Mouse (Mus musculus) limb, embryonic 11.5 days (tissue): ENCODE data around the gene Tmem207. TPM values are rescaled to one million over a fixed set of nuclear protein-coding genes. Genes with fewer than 3 reads are reported as not detected.
"Not testable (repeated sequence)": the region's sequence is repeated elsewhere in the genome, so short reads cannot be mapped to it uniquely, and the experiment has no call there.

Experiments used
- ATAC-seq: fragments of 200-750 bp; cut with Nextera tagmentation; 2 replicates; pipeline ENCODE4 v1.8.0; 2017; ENCODE audit warnings: low read depth; ENCODE audit not compliant: insufficient number of reproducible peaks, low FRiP score, low TSS enrichment
- DNase-seq: peaks from one replicate; pipeline ENCODE4 v3.0.0-alpha.2; 2015; ENCODE audit warnings: low spot score
- H3K27ac ChIP-seq: fragments of 300-500 bp; sonication (generic); replicated peaks from 2 replicates; pipeline ENCODE4 v1.5.1; 2014; ENCODE audit warnings: low read depth, mild to moderate bottlenecking, low read length
- H3K27me3 ChIP-seq: fragments of 300-500 bp; sonication (generic); 2 replicates; pipeline ENCODE4 v1.6.1; 2014; ENCODE audit warnings: mild to moderate bottlenecking, low read length, mixed read lengths; ENCODE audit not compliant: control insufficient read depth, insufficient read depth
- H3K36me3 ChIP-seq: fragments of 300-500 bp; sonication (generic); 2 replicates; pipeline ENCODE4 v1.6.1; 2014; ENCODE audit warnings: mild to moderate bottlenecking, low read length, moderate library complexity, mixed read lengths; ENCODE audit not compliant: control insufficient read depth, insufficient read depth
- H3K4me1 ChIP-seq: fragments of 300-500 bp; sonication (generic); 2 replicates; pipeline ENCODE4 v1.6.1; 2014; ENCODE audit warnings: low read length, mixed read lengths; ENCODE audit not compliant: control insufficient read depth, insufficient read depth
- H3K4me2 ChIP-seq: fragments of 300-500 bp; sonication (generic); 2 replicates; pipeline ENCODE4 v1.6.1; 2014; ENCODE audit warnings: low read depth, mild to moderate bottlenecking, moderate library complexity; ENCODE audit not compliant: severe bottlenecking
- H3K4me3 ChIP-seq: fragments of 300-500 bp; sonication (generic); 2 replicates; pipeline ENCODE4 v1.5.1; 2014; ENCODE audit warnings: low read depth, low read length
- H3K9ac ChIP-seq: fragments of 300-500 bp; sonication (generic); 2 replicates; pipeline ENCODE4 v1.6.1; 2014; ENCODE audit warnings: mild to moderate bottlenecking, low read length
- H3K9me3 ChIP-seq: fragments of 300-500 bp; sonication (generic); 2 replicates; pipeline ENCODE4 v1.6.1; 2016; ENCODE audit warnings: low read length; ENCODE audit not compliant: control insufficient read depth
- WGBS: fragments of 180-500 bp; shearing (Covaris S2); extraction: QIAGEN DNeasy Blood & Tissue Kit; methylation state at CpG from one replicate; pipeline ENCODE4 v1.1.7; 2014; 5-methylcytosine and 5-hydroxymethylcytosine counted together
- polyA plus RNA-seq: library from polyadenylated mRNA; unstranded; fragments of >200 nt; fragmentation: Nextera tagmentation; extraction: Ambion mirVana; gene quantifications from 2 replicates; pipeline ENCODE4 v1.2.1, GENCODE M21; 2014

Gene Tmem207
- polyA plus RNA-seq, 1 experiment from 2014 or later = not detected

GRCm38 (mm10) chr16:26500738-26501137, 25.8 kb downstream of the Tmem207 start:
- Histone ChIP-seq H3K27ac (no peak overlapping the region), H3K4me2 (no peak overlapping the region), H3K9ac (no peak overlapping the region), H3K27me3 (no peaks in the 10 kb centered on the region), H3K4me1 (no peaks in the 10 kb centered on the region), H3K4me3 (no peak overlapping the region), H3K36me3 (no peaks in the 10 kb centered on the region), H3K9me3 (no peaks in the 10 kb centered on the region)
- no peak for DNase-seq
- 82% methylated on average over 3 of the region's 3 CpGs for WGBS
- no peak for ATAC-seq

GRCm38 (mm10) chr16:26499705-26500104, 26.9 kb downstream of the Tmem207 start:
- not testable (repeated sequence) for H3K9me3 ChIP-seq, H3K36me3 ChIP-seq, H3K4me1 ChIP-seq, H3K4me2 ChIP-seq, H3K27me3 ChIP-seq, ATAC-seq, H3K27ac ChIP-seq, H3K9ac ChIP-seq, H3K4me3 ChIP-seq, DNase-seq
- WGBS = 92% methylated on average over 3 of the region's 3 CpGs

- DNase-seq = no peak
- ATAC-seq = no peak
- Histone ChIP-seq H3K4me1 (no peaks in the 10 kb centered on the region), H3K9me3 (no peaks in the 10 kb centered on the region), H3K27me3 (no peaks in the 10 kb centered on the region), H3K4me2 (no peak overlapping the region), H3K27ac (no peak overlapping the region), H3K4me3 (no peak overlapping the region), H3K9ac (no peak overlapping the region), H3K36me3 (no peaks in the 10 kb centered on the region)
- 15% methylated on average over 2 of the region's 2 CpGs for WGBS
Measured at GRCm38 (mm10) chr16:26495721-26496120, 30.8 kb downstream of the Tmem207 start.

- DNase-seq (no peak), ATAC-seq (no peak)
- no peak overlapping the region for H3K9ac ChIP-seq
- 0 out of 2 replicates have a peak, but pooled peaks cover 3% of the 10 kb centered on the region for H3K4me1 ChIP-seq
- 40% methylated on average over 4 of the region's 4 CpGs for WGBS
- no peaks in the 10 kb centered on the region for H3K9me3 ChIP-seq
- H3K4me2 ChIP-seq = no peak overlapping the region
- H3K4me3 ChIP-seq = no peak overlapping the region
- no peaks in the 10 kb centered on the region for H3K27me3 ChIP-seq
- H3K36me3 ChIP-seq = no peaks in the 10 kb centered on the region
- no peak overlapping the region for H3K27ac ChIP-seq
Measured at GRCm38 (mm10) chr16:26471254-26471653, 55.3 kb downstream of the Tmem207 start.

GRCm38 (mm10) chr16:26466535-26466934, 60.0 kb downstream of the Tmem207 start:
- H3K27me3 ChIP-seq = no peaks in the 10 kb centered on the region
- no peak overlapping the region for H3K4me2 ChIP-seq
- H3K4me3 ChIP-seq = no peak overlapping the region
- no peak overlapping the region for H3K27ac ChIP-seq
- 86% methylated on average over 4 of the region's 4 CpGs for WGBS
- H3K9me3 ChIP-seq = no peaks in the 10 kb centered on the region
- H3K36me3 ChIP-seq = no peaks in the 10 kb centered on the region
- H3K9ac ChIP-seq = no peak overlapping the region
- 0 out of 2 replicates have a peak, but pooled peaks cover under 1% of the 10 kb centered on the region for H3K4me1 ChIP-seq
- DNase-seq (no peak), ATAC-seq (no peak)

GRCm38 (mm10) chr16:26462835-26463234, 63.7 kb downstream of the Tmem207 start, which contains the start of gene Cldn16:
Cldn16 (plus strand) TSS chr16:26463135.
- no peaks in the 10 kb centered on the region for H3K9me3 ChIP-seq
- H3K4me3 ChIP-seq = no peak within 1 kb of the TSS
- H3K4me1 ChIP-seq = no peaks in the 10 kb centered on the region
- DNase-seq = no peak
- no peaks in the 10 kb centered on the region for H3K36me3 ChIP-seq
- no peaks in the 10 kb centered on the region for H3K27me3 ChIP-seq
- WGBS = 74% methylated on average over 7 of the region's 7 CpGs
- no peak within 1 kb of the TSS for H3K9ac ChIP-seq
- H3K4me2 ChIP-seq = no peak within 1 kb of the TSS
- H3K27ac ChIP-seq = no peak within 1 kb of the TSS
- ATAC-seq = no peak

GRCm38 (mm10) chr16:26456182-26456581, 70.4 kb downstream of the Tmem207 start:
- 83% methylated on average over 2 of the region's 2 CpGs for WGBS
- H3K27me3 ChIP-seq = no peaks in the 10 kb centered on the region
- H3K36me3 ChIP-seq = no peaks in the 10 kb centered on the region
- DNase-seq = no peak
- H3K27ac ChIP-seq = no peak overlapping the region
- no peak overlapping the region for H3K9ac ChIP-seq
- H3K4me1 ChIP-seq = no peaks in the 10 kb centered on the region
- ATAC-seq = no peak
- no peaks in the 10 kb centered on the region for H3K9me3 ChIP-seq
- H3K4me3 ChIP-seq = no peak overlapping the region
- no peak overlapping the region for H3K4me2 ChIP-seq

- Histone ChIP-seq H3K27me3 (no peaks in the 10 kb centered on the region), H3K9ac (no peak overlapping the region), H3K4me2 (no peak overlapping the region), H3K4me3 (no peak overlapping the region), H3K9me3 (no peaks in the 10 kb centered on the region), H3K36me3 (no peaks in the 10 kb centered on the region), H3K4me1 (no peaks in the 10 kb centered on the region), H3K27ac (no peak overlapping the region)
- WGBS = 65% methylated on average over 3 of the region's 3 CpGs
- ATAC-seq (no peak), DNase-seq (no peak)
Measured at GRCm38 (mm10) chr16:26454163-26454562, 72.4 kb downstream of the Tmem207 start.
